Mouse (Mus musculus): Measurements from ENCODE around the gene Slc45a2. TPM values are rescaled to one million over a fixed set of nuclear protein-coding genes. Genes with fewer than 3 reads are reported as not detected.

The Slc45a2 gene
- polyA plus RNA-seq, 1 experiment from 2014 or later, result not detected

GRCm38 (mm10) chr15:11036535-11037375 lies 36.2 kb downstream of the Slc45a2 start:
- Histone ChIP-seq H3K4me3 (ENCODE audit: inconsistent target) (no peak overlapping the region), H3K36me3 (ENCODE audit: inconsistent target) (no peaks in the 10 kb centered on the region), H3K27ac (no peak overlapping the region), H3K79me2 (ENCODE audit: inconsistent target) (no peaks in the 10 kb centered on the region)
- WGBS (ENCODE audit: missing documents), result 6% methylated on average over 49 of the region's 49 CpGs

GRCm38 (mm10) chr15:11037376-11037695 lies 36.8 kb downstream of the Slc45a2 start:
- Histone ChIP-seq H3K36me3 (ENCODE audit: inconsistent target) (no peaks in the 10 kb centered on the region), H3K79me2 (ENCODE audit: inconsistent target) (no peaks in the 10 kb centered on the region), H3K4me3 (ENCODE audit: inconsistent target) (no peak overlapping the region), H3K27ac (no peak overlapping the region)
- WGBS (ENCODE audit: missing documents), result 8% methylated on average over 8 of the region's 8 CpGs

GRCm38 (mm10) chr15:11037711-11038110 lies 37.2 kb downstream of the Slc45a2 start, which contains the start of gene Rxfp3:
Rxfp3 (minus strand) TSS chr15:11037991.
- H3K36me3 ChIP-seq (ENCODE audit: inconsistent target), result no peaks in the 10 kb centered on the region
- 6% methylated on average over 16 of the region's 16 CpGs for WGBS (ENCODE audit: missing documents)
- H3K4me3 ChIP-seq (ENCODE audit: inconsistent target), result no peak within 1 kb of the TSS
- H3K27ac ChIP-seq, result no peak within 1 kb of the TSS
- H3K79me2 ChIP-seq (ENCODE audit: inconsistent target), result no peaks in the 10 kb centered on the region

GRCm38 (mm10) chr15:11038476-11038875 lies 38.0 kb downstream of the Slc45a2 start:
- Histone ChIP-seq H3K27ac (no peak overlapping the region), H3K79me2 (ENCODE audit: inconsistent target) (no peaks in the 10 kb centered on the region), H3K36me3 (ENCODE audit: inconsistent target) (no peaks in the 10 kb centered on the region), H3K4me3 (ENCODE audit: inconsistent target) (no peak overlapping the region)
- 5% methylated on average over 12 of the region's 12 CpGs for WGBS (ENCODE audit: missing documents)

- no peaks in the 10 kb centered on the region for H3K79me2 ChIP-seq (ENCODE audit: inconsistent target)
- no peaks in the 10 kb centered on the region for H3K36me3 ChIP-seq (ENCODE audit: inconsistent target)
- WGBS (ENCODE audit: missing documents), result 61% methylated on average over 5 of the region's 5 CpGs
- H3K27ac ChIP-seq, result no peak overlapping the region
- H3K4me3 ChIP-seq (ENCODE audit: inconsistent target), result no peak overlapping the region
These were observed 39.5 kb downstream of the Slc45a2 start for GRCm38 (mm10) chr15:11040067-11040466.

- Histone ChIP-seq H3K4me3 (ENCODE audit: inconsistent target) (no peak overlapping the region), H3K79me2 (ENCODE audit: inconsistent target) (no peaks in the 10 kb centered on the region), H3K27ac (no peak overlapping the region), H3K36me3 (ENCODE audit: inconsistent target) (no peaks in the 10 kb centered on the region)
- WGBS (ENCODE audit: missing documents), result 68% methylated on average over 2 of the region's 2 CpGs
These were observed 40.7 kb downstream of the Slc45a2 start for GRCm38 (mm10) chr15:11041229-11041628.

GRCm38 (mm10) chr15:11042828-11043227 lies 42.3 kb downstream of the Slc45a2 start:
- no peak overlapping the region for H3K27ac ChIP-seq
- 65% methylated on average over 5 of the region's 5 CpGs for WGBS (ENCODE audit: missing documents)
- H3K36me3 ChIP-seq (ENCODE audit: inconsistent target), result no peaks in the 10 kb centered on the region
- no peak overlapping the region for H3K4me3 ChIP-seq (ENCODE audit: inconsistent target)
- H3K79me2 ChIP-seq (ENCODE audit: inconsistent target), result no peaks in the 10 kb centered on the region

- H3K79me2 ChIP-seq (ENCODE audit: inconsistent target), result no peaks in the 10 kb centered on the region
- H3K27ac ChIP-seq, result no peak overlapping the region
- no peaks in the 10 kb centered on the region for H3K36me3 ChIP-seq (ENCODE audit: inconsistent target)
- 93% methylated on average over 10 of the region's 10 CpGs for WGBS (ENCODE audit: missing documents)
- H3K4me3 ChIP-seq (ENCODE audit: inconsistent target), result no peak overlapping the region
These were observed 53.3 kb downstream of the Slc45a2 start for GRCm38 (mm10) chr15:11053678-11054439.

GRCm38 (mm10) chr15:11054440-11055080 lies 54.0 kb downstream of the Slc45a2 start:
- H3K79me2 ChIP-seq (ENCODE audit: inconsistent target), result no peaks in the 10 kb centered on the region
- no peak overlapping the region for H3K27ac ChIP-seq
- no peaks in the 10 kb centered on the region for H3K36me3 ChIP-seq (ENCODE audit: inconsistent target)
- 88% methylated on average over 7 of the region's 7 CpGs for WGBS (ENCODE audit: missing documents)
- H3K4me3 ChIP-seq (ENCODE audit: inconsistent target), result no peak overlapping the region

- H3K27ac ChIP-seq, result no peak overlapping the region
- 100% methylated on average over 1 of the region's 1 CpGs for WGBS (ENCODE audit: missing documents)
These were observed 62.4 kb downstream of the Slc45a2 start for GRCm38 (mm10) chr15:11062903-11063302.

GRCm38 (mm10) chr15:11064160-11064557 lies 63.6 kb downstream of the Slc45a2 start:
- H3K27ac ChIP-seq, result no peak overlapping the region
- H3K36me3 ChIP-seq (ENCODE audit: inconsistent target), result no peaks in the 10 kb centered on the region
- WGBS (ENCODE audit: missing documents), result 28% methylated on average over 2 of the region's 2 CpGs
- no peak overlapping the region for H3K4me3 ChIP-seq (ENCODE audit: inconsistent target)
- no peaks in the 10 kb centered on the region for H3K79me2 ChIP-seq (ENCODE audit: inconsistent target)

More at GRCm38 (mm10) chr15:11062903-11063302, 62.4 kb downstream of the Slc45a2 start:
- H3K79me2 ChIP-seq (ENCODE audit: inconsistent target), result no peaks in the 10 kb centered on the region
- no peak overlapping the region for H3K4me3 ChIP-seq (ENCODE audit: inconsistent target)
- H3K36me3 ChIP-seq (ENCODE audit: inconsistent target), result no peaks in the 10 kb centered on the region

- H3K36me3 ChIP-seq (ENCODE audit: inconsistent target), result no peaks in the 10 kb centered on the region
- no peak within 1 kb of the TSS for H3K27ac ChIP-seq
- WGBS (ENCODE audit: missing documents), result 4% methylated on average over 25 of the region's 25 CpGs
- no peak within 1 kb of the TSS for H3K4me3 ChIP-seq (ENCODE audit: inconsistent target)
- no peaks in the 10 kb centered on the region for H3K79me2 ChIP-seq (ENCODE audit: inconsistent target)
These were observed 64.3 kb downstream of the Slc45a2 start, which contains the start of gene Adamts12 for GRCm38 (mm10) chr15:11064558-11065411. Adamts12 (plus strand) TSS chr15:11064790.

GRCm38 (mm10) chr15:11065528-11066171 lies 65.1 kb downstream of the Slc45a2 start:
- H3K79me2 ChIP-seq (ENCODE audit: inconsistent target), result no peaks in the 10 kb centered on the region
- H3K27ac ChIP-seq, result no peak overlapping the region
- WGBS (ENCODE audit: missing documents), result 25% methylated on average over 9 of the region's 9 CpGs
- H3K4me3 ChIP-seq (ENCODE audit: inconsistent target), result no peak overlapping the region
- H3K36me3 ChIP-seq (ENCODE audit: inconsistent target), result no peaks in the 10 kb centered on the region

- Histone ChIP-seq H3K4me3 (ENCODE audit: inconsistent target) (no peak overlapping the region), H3K36me3 (ENCODE audit: inconsistent target) (no peaks in the 10 kb centered on the region), H3K79me2 (ENCODE audit: inconsistent target) (no peaks in the 10 kb centered on the region), H3K27ac (no peak overlapping the region)
- 81% methylated on average over 5 of the region's 5 CpGs for WGBS (ENCODE audit: missing documents)
These were observed 65.8 kb downstream of the Slc45a2 start for GRCm38 (mm10) chr15:11066299-11066698.
